Mouse (Mus musculus) midbrain, embryonic 14.5 days (tissue): ENCODE data around the gene Psat1. TPM values are rescaled to one million over a fixed set of nuclear protein-coding genes. Genes with fewer than 3 reads are reported as not detected.

Experiments
- ATAC-seq: fragments of 200-750 bp; cut with Nextera tagmentation; 2 replicates; pipeline ENCODE4 v1.8.0; 2017; ENCODE audit warnings: moderate number of reproducible peaks, moderate library complexity; ENCODE audit not compliant: low FRiP score, low TSS enrichment
- DNase-seq: peaks from one replicate; pipeline ENCODE4 v3.0.0-alpha.2; 2015
- H3K27ac ChIP-seq: fragments of 300-500 bp; sonication (generic); replicated peaks from 2 replicates; pipeline ENCODE4 v1.5.1; 2014; ENCODE audit warnings: mild to moderate bottlenecking, low read depth, low read length, moderate library complexity
- H3K27me3 ChIP-seq: fragments of 300-500 bp; sonication (generic); 2 replicates; pipeline ENCODE4 v1.6.1; 2014; ENCODE audit warnings: low read length, control low read depth, mixed read lengths; ENCODE audit not compliant: control insufficient read depth, insufficient read depth
- H3K36me3 ChIP-seq: fragments of 300-500 bp; sonication (generic); 2 replicates; pipeline ENCODE4 v1.6.1; 2014; ENCODE audit warnings: low read length, control low read depth; ENCODE audit not compliant: control insufficient read depth, insufficient read depth
- H3K4me1 ChIP-seq: fragments of 300-500 bp; sonication (generic); 2 replicates; pipeline ENCODE4 v1.6.1; 2014; ENCODE audit warnings: mild to moderate bottlenecking, antibody characterized with exemption, low read length, control low read depth; ENCODE audit not compliant: control insufficient read depth, insufficient read depth
- H3K4me2 ChIP-seq: fragments of 300-500 bp; sonication (generic); 2 replicates; pipeline ENCODE4 v1.6.1; 2014; ENCODE audit warnings: mild to moderate bottlenecking, low read length, moderate library complexity
- H3K4me3 ChIP-seq: fragments of 300-500 bp; sonication (generic); replicated peaks from 2 replicates; pipeline ENCODE4 v1.5.1; 2014; ENCODE audit warnings: low read depth, low read length
- H3K9ac ChIP-seq: fragments of 300-500 bp; sonication (generic); replicated peaks from 2 replicates; pipeline ENCODE4 v1.6.1; 2014; ENCODE audit warnings: mild to moderate bottlenecking, low read length, moderate library complexity
- H3K9me3 ChIP-seq: fragments of 300-500 bp; sonication (generic); 2 replicates; pipeline ENCODE4 v1.6.1; 2016; ENCODE audit warnings: low read length, control low read depth, mixed read lengths; ENCODE audit not compliant: control insufficient read depth
- WGBS: fragments of 180-500 bp; shearing (Covaris S2); extraction: QIAGEN DNeasy Blood & Tissue Kit; methylation state at CpG from one replicate; pipeline ENCODE4 v1.1.7; 2014; 5-methylcytosine and 5-hydroxymethylcytosine counted together
- polyA plus RNA-seq: library from polyadenylated mRNA; unstranded; fragments of >200 nt; fragmentation: Nextera tagmentation; extraction: Ambion mirVana; gene quantifications from 2 replicates; pipeline ENCODE4 v1.2.1, GENCODE M21; 2014

Psat1 gene
- polyA plus RNA-seq, 1 experiment from 2014 or later, result 137 TPM

DNA sequence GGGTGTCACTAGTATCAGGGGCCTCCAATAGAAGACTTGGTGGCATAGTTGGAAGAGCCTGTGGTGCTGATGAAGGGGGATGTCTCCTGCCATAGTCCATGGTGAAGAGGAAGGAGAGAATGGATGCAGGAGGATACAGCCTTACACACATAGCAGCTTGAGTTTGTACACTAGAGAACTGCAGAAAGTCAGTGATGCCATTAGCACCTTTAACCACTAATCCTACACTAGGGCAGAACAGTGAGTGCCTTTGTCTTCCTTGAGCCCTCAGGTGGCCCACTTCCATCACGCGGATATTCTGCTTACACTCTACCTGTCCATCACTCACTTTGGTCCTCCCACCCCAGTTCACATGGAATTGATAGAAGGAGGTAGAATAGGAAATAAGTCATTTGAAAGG, 83.0 kb downstream of the Psat1 start:
- peaks cover 7% of the 10 kb centered on the region for H3K4me1 ChIP-seq
- no peak overlapping the region for H3K4me3 ChIP-seq
- H3K9me3 ChIP-seq, result no peaks in the 10 kb centered on the region
- H3K27me3 ChIP-seq, result no peaks in the 10 kb centered on the region; the same call in 1 of the 2 replicates
- H3K27ac ChIP-seq, result no peak overlapping the region
- no peak for ATAC-seq
- H3K9ac ChIP-seq, result no peak overlapping the region
- 77% methylated on average over 2 of the region's 2 CpGs for WGBS
- H3K4me2 ChIP-seq, result no peak overlapping the region
- no peak for DNase-seq
- no peaks in the 10 kb centered on the region for H3K36me3 ChIP-seq

DNA sequence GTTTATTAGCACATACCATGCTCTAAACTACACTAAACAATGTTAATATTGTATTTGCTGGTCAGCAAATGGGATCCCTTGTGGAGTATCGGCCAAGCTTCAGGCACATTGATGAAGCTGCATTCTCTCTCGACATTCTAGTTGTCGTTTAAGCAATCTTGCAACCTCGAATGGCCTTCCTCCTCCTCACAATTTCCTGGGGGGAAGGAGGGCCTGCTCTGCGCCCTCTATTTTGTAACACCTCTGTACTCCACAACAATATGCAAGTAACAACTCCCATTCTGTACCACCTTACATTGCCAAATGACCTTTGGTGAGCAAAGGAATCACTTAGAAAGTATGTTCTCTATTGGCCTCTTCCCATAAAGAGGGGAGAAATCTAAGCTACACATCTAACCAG, 91.8 kb downstream of the Psat1 start:
- H3K4me2 ChIP-seq, result no peak overlapping the region
- 0 out of 2 replicates have a peak, but pooled peaks cover 3% of the 10 kb centered on the region for H3K27me3 ChIP-seq
- no peaks in the 10 kb centered on the region for H3K36me3 ChIP-seq
- H3K9me3 ChIP-seq, result no peaks in the 10 kb centered on the region
- WGBS, result 93% methylated on average over 5 of the region's 5 CpGs
- H3K27ac ChIP-seq, result no peak overlapping the region
- DNase-seq (no peak), ATAC-seq (no peak)
- H3K4me3 ChIP-seq, result no peak overlapping the region
- no peaks in the 10 kb centered on the region for H3K4me1 ChIP-seq
- H3K9ac ChIP-seq, result no peak overlapping the region

Other genes with a start within 250 kb of the Psat1 start
- 27.6 and 38.0 TPM in 2 replicates for gene Cep78, start 37.7 kb upstream of the Psat1 start, polyA plus RNA-seq
- gene Gnaq, start 185.5 kb upstream of the Psat1 start, polyA plus RNA-seq, result 52.7 and 86.7 TPM in 2 replicates